Mouse (Mus musculus) heart, embryonic 13.5 days (tissue): ENCODE measurements around the gene Lrrc56. TPM values are rescaled to one million over a fixed set of nuclear protein-coding genes. Genes with fewer than 3 reads are reported as not detected.

ENCODE experiments used
- ATAC-seq: fragments of 200-750 bp; cut with Nextera tagmentation; 2 replicates; pipeline ENCODE4 v1.8.0; 2017; ENCODE audit warnings: moderate TSS enrichment; ENCODE audit not compliant: insufficient number of reproducible peaks, low FRiP score, low TSS enrichment; ENCODE audit errors: extremely low read depth
- H3K27ac ChIP-seq: fragments of 300-500 bp; sonication (generic); replicated peaks from 2 replicates; pipeline ENCODE4 v1.5.1; 2015; ENCODE audit warnings: moderate library complexity, mild to moderate bottlenecking, inconsistent platforms
- H3K27me3 ChIP-seq: fragments of 300-500 bp; sonication (generic); replicated peaks from 2 replicates; pipeline ENCODE4 v1.6.1; 2015; ENCODE audit warnings: mild to moderate bottlenecking, inconsistent platforms
- H3K36me3 ChIP-seq: fragments of 300-500 bp; sonication (generic); 2 replicates; pipeline ENCODE4 v1.6.1; 2015; ENCODE audit warnings: mild to moderate bottlenecking, inconsistent platforms
- H3K4me1 ChIP-seq: fragments of 300-500 bp; sonication (generic); 2 replicates; pipeline ENCODE4 v1.6.1; 2015; ENCODE audit warnings: inconsistent platforms
- H3K4me2 ChIP-seq: fragments of 300-500 bp; sonication (generic); 2 replicates; pipeline ENCODE4 v1.6.1; 2015; ENCODE audit warnings: inconsistent platforms, mild to moderate bottlenecking, moderate library complexity
- H3K4me3 ChIP-seq: fragments of 300-500 bp; sonication (generic); 2 replicates; pipeline ENCODE4 v1.5.1; 2015; ENCODE audit warnings: moderate library complexity, mild to moderate bottlenecking, inconsistent platforms
- H3K9ac ChIP-seq: fragments of 300-500 bp; sonication (generic); 2 replicates; pipeline ENCODE4 v1.6.1; 2015; ENCODE audit warnings: inconsistent platforms, mild to moderate bottlenecking, moderate library complexity
- H3K9me3 ChIP-seq: fragments of 300-500 bp; sonication (generic); 2 replicates; pipeline ENCODE4 v1.6.1; 2016; ENCODE audit warnings: inconsistent platforms
- WGBS: fragments of 180-500 bp; shearing (Covaris S2); methylation state at CpG from one replicate; pipeline ENCODE4 v1.1.7; 2015; ENCODE audit warnings: mixed read lengths; 5-methylcytosine and 5-hydroxymethylcytosine counted together
- polyA plus RNA-seq: library from polyadenylated mRNA; unstranded; fragments of >200 nt; fragmentation: Nextera tagmentation; extraction: Ambion mirVana; gene quantifications from 2 replicates; pipeline ENCODE4 v1.2.1, GENCODE M21; 2015

The Lrrc56 gene
- polyA plus RNA-seq, 1 experiment from 2014 or later = 3.3 TPM

- Histone ChIP-seq H3K9me3 (no peaks in the 10 kb centered on the region), H3K4me1 (peaks cover 29% of the 10 kb centered on the region), H3K27me3 (no peaks in the 10 kb centered on the region), H3K4me3 (peak overlapping the region; percentile 86), H3K36me3 (peaks cover 38% of the 10 kb centered on the region), H3K9ac (peak overlapping the region; percentile 97), H3K27ac (peak overlapping the region; percentile 80), H3K4me2 (peak overlapping the region; percentile 93)
- WGBS = 32% methylated on average over 12 of the region's 12 CpGs
- ATAC-seq = no peak
These were observed 1.1 kb upstream of the Lrrc56 start for GRCm38 (mm10) chr7:141192776-141193347.

- H3K9ac ChIP-seq = peak overlapping the region; percentile 97
- peak overlapping the region; percentile 93 for H3K4me2 ChIP-seq
- H3K36me3 ChIP-seq = peaks cover 38% of the 10 kb centered on the region
- H3K4me3 ChIP-seq = peak overlapping the region; percentile 86
- H3K9me3 ChIP-seq = no peaks in the 10 kb centered on the region
- 1% methylated on average over 43 of the region's 43 CpGs for WGBS
- no peaks in the 10 kb centered on the region for H3K27me3 ChIP-seq
- peaks cover 29% of the 10 kb centered on the region for H3K4me1 ChIP-seq
- ATAC-seq = 0 out of 2 replicates have a peak, but pooled peaks have one; percentile 0
- peak overlapping the region; percentile 80 for H3K27ac ChIP-seq
These were observed 555 bp upstream of the Lrrc56 start for GRCm38 (mm10) chr7:141193348-141193856.

DNA sequence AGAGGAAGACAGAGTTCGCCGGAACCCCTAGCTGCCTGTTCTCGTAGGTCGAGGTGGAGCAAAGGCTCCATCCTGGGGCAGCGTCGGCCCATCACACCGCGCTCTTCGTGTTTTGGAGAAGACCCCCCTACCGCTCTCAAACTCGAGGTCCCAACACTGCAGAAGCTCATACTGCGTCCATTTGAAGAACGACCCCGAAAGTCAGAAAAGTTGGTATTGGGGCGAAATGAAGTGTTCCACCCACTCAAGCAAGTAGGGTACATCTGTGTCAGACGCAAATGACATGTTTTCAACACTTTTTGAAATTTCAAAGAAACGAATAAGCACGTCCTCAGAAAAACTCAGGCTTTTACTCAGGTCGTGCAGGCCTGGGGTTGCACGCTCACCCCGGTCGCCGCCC, 452 bp downstream of the Lrrc56 start:
- no peaks in the 10 kb centered on the region for H3K27me3 ChIP-seq
- ATAC-seq = no peak
- H3K4me2 ChIP-seq = peak overlapping the region; percentile 93
- under 1% methylated on average over 23 of the region's 23 CpGs for WGBS
- H3K27ac ChIP-seq = peak overlapping the region; percentile 60
- H3K36me3 ChIP-seq = peaks cover 31% of the 10 kb centered on the region
- H3K4me1 ChIP-seq = peaks cover 29% of the 10 kb centered on the region
- H3K9ac ChIP-seq = peak overlapping the region; percentile 72
- peak overlapping the region; percentile 86 for H3K4me3 ChIP-seq
- no peaks in the 10 kb centered on the region for H3K9me3 ChIP-seq

GRCm38 (mm10) chr7:141194830-141195229, 873 bp downstream of the Lrrc56 start:
- under 1% methylated on average over 28 of the region's 28 CpGs for WGBS
- Histone ChIP-seq H3K4me3 (peak overlapping the region; percentile 86), H3K27me3 (no peaks in the 10 kb centered on the region), H3K4me1 (peaks cover 29% of the 10 kb centered on the region), H3K9ac (peak overlapping the region; percentile 72), H3K36me3 (peaks cover 26% of the 10 kb centered on the region), H3K4me2 (peak overlapping the region; percentile 93), H3K9me3 (no peaks in the 10 kb centered on the region), H3K27ac (peak overlapping the region; percentile 60)
- no peak for ATAC-seq

DNA sequence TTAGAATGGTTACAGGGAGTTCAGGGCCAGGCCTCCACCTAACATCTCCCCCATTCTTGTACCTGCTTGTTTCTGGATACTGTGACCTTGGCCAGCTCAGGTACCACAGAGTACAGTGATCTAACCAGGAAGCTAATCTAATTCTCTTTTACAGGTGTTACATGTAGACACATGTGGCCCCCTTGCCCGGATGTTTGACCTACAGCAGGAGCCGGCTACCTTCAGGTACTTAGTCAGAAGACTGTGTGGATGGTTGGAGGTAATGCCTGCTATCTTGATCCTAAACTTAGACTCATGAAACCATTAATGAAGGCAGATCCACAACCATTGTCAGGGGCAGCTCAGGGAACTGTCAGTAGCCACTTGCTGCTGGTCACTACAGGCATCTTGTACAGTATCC, 1.8 kb downstream of the Lrrc56 start:
- no peak overlapping the region; the same call in 1 of the 2 replicates for H3K4me2 ChIP-seq
- no peak overlapping the region for H3K4me3 ChIP-seq
- no peaks in the 10 kb centered on the region for H3K27me3 ChIP-seq
- ATAC-seq = no peak
- H3K9me3 ChIP-seq = no peaks in the 10 kb centered on the region
- H3K4me1 ChIP-seq = peaks cover 29% of the 10 kb centered on the region
- peaks cover 17% of the 10 kb centered on the region for H3K36me3 ChIP-seq
- H3K9ac ChIP-seq = no peak overlapping the region
- 87% methylated on average over 2 of the region's 2 CpGs for WGBS
- no peak overlapping the region for H3K27ac ChIP-seq

DNA sequence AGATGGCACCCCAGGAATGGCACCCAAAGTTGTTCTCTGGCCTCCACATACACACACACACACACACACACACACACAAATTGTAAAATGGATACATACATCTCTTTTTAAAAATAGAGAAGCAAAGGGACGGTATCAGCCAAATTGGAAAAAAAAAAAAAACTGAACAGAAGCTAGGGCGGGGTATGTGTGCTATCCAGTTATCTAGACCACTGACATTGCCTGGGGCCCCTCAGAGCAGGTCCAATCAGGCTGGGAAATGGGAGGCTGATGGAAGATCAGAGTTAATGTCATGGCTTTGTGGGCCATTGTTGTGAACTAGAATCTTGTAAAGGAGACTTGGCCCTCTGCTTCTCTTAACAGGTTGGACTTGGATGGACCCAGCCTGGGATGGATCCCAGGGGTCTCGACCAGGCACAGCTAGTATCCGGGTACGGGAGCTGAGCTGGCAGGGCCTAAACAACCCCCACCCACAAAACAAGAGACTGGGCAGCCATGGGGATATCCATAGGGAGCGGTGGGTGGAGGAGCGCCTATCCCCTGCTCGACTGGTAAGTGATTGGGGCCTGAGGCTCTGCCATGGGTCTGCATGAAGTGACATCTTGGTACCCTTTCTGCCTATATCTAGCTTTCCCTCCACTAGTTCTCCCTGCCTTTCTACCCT, 2.8 kb downstream of the Lrrc56 start:
- 76% methylated on average over 8 of the region's 8 CpGs for WGBS
- Histone ChIP-seq H3K4me2 (no peak overlapping the region), H3K4me1 (peaks cover 23% of the 10 kb centered on the region), H3K36me3 (peaks cover 7% of the 10 kb centered on the region), H3K9me3 (no peaks in the 10 kb centered on the region), H3K4me3 (no peak overlapping the region), H3K27ac (no peak overlapping the region), H3K27me3 (no peaks in the 10 kb centered on the region), H3K9ac (no peak overlapping the region)
- ATAC-seq = no peak

DNA sequence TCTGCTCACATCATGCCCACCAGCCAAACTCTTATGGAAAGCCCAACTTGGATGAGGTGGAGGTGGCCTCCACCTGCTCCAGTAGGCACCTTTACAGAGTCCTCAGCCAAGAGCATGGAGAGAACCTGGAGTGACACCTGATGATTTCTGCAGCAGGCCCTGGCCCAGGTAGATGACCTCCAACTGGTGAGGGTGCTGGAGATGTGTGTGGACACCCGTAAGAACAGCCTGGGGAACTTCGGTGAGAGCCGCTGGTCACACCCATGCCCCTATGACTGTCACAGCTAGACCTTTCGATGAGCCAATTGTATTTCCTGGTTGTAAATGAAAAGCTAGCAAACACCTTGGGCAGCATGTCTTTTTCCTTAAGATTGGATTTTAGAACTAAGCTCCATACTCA, 4.2 kb downstream of the Lrrc56 start:
- no peaks in the 10 kb centered on the region for H3K9me3 ChIP-seq
- ATAC-seq = no peak
- peaks cover 10% of the 10 kb centered on the region for H3K4me1 ChIP-seq
- H3K36me3 ChIP-seq = no peaks in the 10 kb centered on the region
- H3K4me3 ChIP-seq = no peak overlapping the region
- WGBS = 85% methylated on average over 4 of the region's 4 CpGs
- no peak overlapping the region for H3K9ac ChIP-seq
- no peaks in the 10 kb centered on the region for H3K27me3 ChIP-seq
- H3K27ac ChIP-seq = no peak overlapping the region
- no peak overlapping the region for H3K4me2 ChIP-seq

GRCm38 (mm10) chr7:141204546-141204945, 10.6 kb downstream of the Lrrc56 start:
- H3K36me3 ChIP-seq = no peaks in the 10 kb centered on the region
- H3K4me1 ChIP-seq = no peaks in the 10 kb centered on the region
- no peak overlapping the region for H3K4me3 ChIP-seq
- no peaks in the 10 kb centered on the region for H3K9me3 ChIP-seq
- H3K27me3 ChIP-seq = no peaks in the 10 kb centered on the region; the same call in 1 of the 2 replicates
- H3K9ac ChIP-seq = no peak overlapping the region
- no peak overlapping the region for H3K27ac ChIP-seq
- 71% methylated on average over 3 of the region's 3 CpGs for WGBS
- H3K4me2 ChIP-seq = no peak overlapping the region
- no peak for ATAC-seq

DNA sequence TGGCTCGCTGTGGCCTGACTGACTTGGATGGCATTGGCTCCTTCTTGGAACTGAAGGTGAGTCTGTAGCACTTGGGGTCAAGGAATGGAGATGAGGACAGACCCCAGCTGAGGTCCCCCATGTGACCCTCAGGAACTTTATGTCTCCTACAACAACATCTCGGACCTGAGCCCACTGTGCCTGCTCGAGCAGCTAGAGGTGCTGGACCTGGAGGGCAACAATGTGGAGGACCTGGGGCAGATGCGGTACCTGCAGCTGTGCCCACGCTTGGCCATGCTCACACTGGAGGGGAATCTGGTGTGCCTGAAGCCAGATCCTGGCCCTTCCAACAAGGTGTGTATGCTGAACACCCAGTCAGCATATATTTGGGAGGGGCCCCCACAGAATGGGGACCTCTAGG, 11.5 kb downstream of the Lrrc56 start:
- Histone ChIP-seq H3K27ac (no peak overlapping the region), H3K9me3 (no peaks in the 10 kb centered on the region), H3K4me1 (0 out of 2 replicates have a peak, but pooled peaks cover 8% of the 10 kb centered on the region), H3K27me3 (peaks cover 1% of the 10 kb centered on the region; the same call in 1 of the 2 replicates), H3K9ac (no peak overlapping the region), H3K4me2 (no peak overlapping the region), H3K4me3 (no peak overlapping the region), H3K36me3 (no peaks in the 10 kb centered on the region)
- no peak for ATAC-seq
- WGBS = 84% methylated on average over 5 of the region's 5 CpGs

DNA sequence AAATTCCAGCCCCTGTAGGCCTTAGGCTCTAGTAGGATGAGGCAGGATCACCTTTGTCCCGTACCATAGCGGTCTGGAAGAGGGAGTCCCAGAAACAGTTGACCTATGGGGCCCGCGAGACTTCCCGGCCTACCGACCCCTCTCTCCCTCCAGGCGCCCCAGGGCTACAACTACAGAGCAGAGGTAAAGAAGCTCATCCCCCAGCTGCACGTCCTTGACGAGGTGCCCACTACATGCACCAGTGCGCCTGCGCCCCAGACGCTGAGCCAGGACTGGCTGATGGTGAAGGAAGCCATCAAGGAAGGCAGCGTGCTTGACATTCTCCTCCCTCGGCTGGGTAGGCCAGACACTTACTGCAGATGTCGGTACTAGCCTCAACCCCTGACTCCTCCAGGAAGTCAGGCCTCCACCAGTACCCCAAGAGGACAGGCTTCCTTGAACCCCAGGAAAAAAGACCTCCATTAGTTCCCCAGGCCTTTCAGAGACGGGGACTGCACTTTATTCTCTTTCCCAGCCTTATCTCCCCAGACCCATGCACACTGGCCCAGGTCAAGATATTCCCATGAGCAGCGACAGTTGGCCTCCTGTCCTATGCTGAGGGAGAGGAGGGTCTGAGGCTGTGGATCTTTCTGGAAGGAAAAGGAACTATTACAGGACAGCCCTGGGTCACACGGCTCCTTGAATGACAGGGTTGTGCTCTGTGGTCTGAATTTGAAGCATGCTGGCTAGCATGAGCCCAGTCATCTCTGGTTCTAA, 12.4 kb downstream of the Lrrc56 start:
- ATAC-seq = no peak
- WGBS = 83% methylated on average over 18 of the region's 18 CpGs
- no peak overlapping the region for H3K27ac ChIP-seq

GRCm38 (mm10) chr7:141209526-141209925, 15.6 kb downstream of the Lrrc56 start:
- Histone ChIP-seq H3K4me1 (peaks cover 17% of the 10 kb centered on the region), H3K36me3 (no peaks in the 10 kb centered on the region), H3K9me3 (no peaks in the 10 kb centered on the region), H3K27ac (no peak overlapping the region), H3K27me3 (peaks cover 12% of the 10 kb centered on the region), H3K9ac (0 out of 2 replicates have a peak overlapping the region, but pooled peaks have one; percentile 10), H3K4me3 (no peak overlapping the region), H3K4me2 (no peak overlapping the region)
- no peak for ATAC-seq
- 66% methylated on average over 3 of the region's 3 CpGs for WGBS

More for the DNA sequence above, 12.4 kb downstream of the Lrrc56 start:
- Histone ChIP-seq H3K36me3 (no peaks in the 10 kb centered on the region), H3K9me3 (no peaks in the 10 kb centered on the region), H3K4me2 (no peak overlapping the region), H3K9ac (no peak overlapping the region), H3K4me3 (no peak overlapping the region), H3K4me1 (0 out of 2 replicates have a peak, but pooled peaks cover 8% of the 10 kb centered on the region), H3K27me3 (peaks cover 9% of the 10 kb centered on the region)
